Comparison of ENCODE assay signal across 22 mouse cellular contexts in genomic region chr3:152509268-152509667, GRCm38 (mm10).
"Had no signal": no experiment of that assay in that cellular context is flagged by ENCODE, and none has a peak within 500 bp of the region (broad histone marks: within the 10 kb centered on the region; RNA-seq: fewer than 3 reads in every experiment).

No protein-coding gene starts in this region.

- ATAC-seq: intestine, embryonic 16.5 days had no signal

- DNase-seq: kidney, adult 18-20 months; kidney, adult 9 months; kidney, postnatal 14 days; kidney, postnatal 4 days; liver; liver, embryonic 13.5 days; lung, adult 2 months; lung, postnatal 14 days; lung, postnatal 4 days; retina, postnatal 1 day; right cerebral cortex, postnatal 25 days; spleen, adult 18-20 months; thymus, postnatal 14 days; thymus, postnatal 4 days had no signal

- H3K9me3 ChIP-seq: limb, embryonic 10.5 days; limb, embryonic 13.5 days; midbrain, embryonic 12.5 days; midbrain, embryonic 15.5 days; neural tube, embryonic 12.5 days; neural tube, embryonic 15.5 days; stomach, embryonic 15.5 days had no signal

- H3K27ac ChIP-seq: limb, embryonic 10.5 days; limb, embryonic 13.5 days; liver, embryonic 13.5 days; midbrain, embryonic 12.5 days; midbrain, embryonic 15.5 days; neural tube, embryonic 12.5 days; neural tube, embryonic 15.5 days; stomach, embryonic 15.5 days had no signal

- H3K4me2 ChIP-seq: limb, embryonic 13.5 days; liver, embryonic 13.5 days; midbrain, embryonic 12.5 days; midbrain, embryonic 15.5 days; neural tube, embryonic 12.5 days; neural tube, embryonic 15.5 days; stomach, embryonic 15.5 days had no signal

- H3K4me1 ChIP-seq: limb, embryonic 13.5 days; liver, embryonic 13.5 days; midbrain, embryonic 12.5 days had no signal

- H3K4me3 ChIP-seq: limb, embryonic 10.5 days; limb, embryonic 13.5 days; liver, embryonic 13.5 days; midbrain, embryonic 12.5 days; midbrain, embryonic 15.5 days; neural tube, embryonic 12.5 days; neural tube, embryonic 15.5 days; stomach, embryonic 15.5 days had no signal

- H3K9ac ChIP-seq: limb, embryonic 13.5 days; liver, embryonic 13.5 days; midbrain, embryonic 12.5 days; midbrain, embryonic 15.5 days; neural tube, embryonic 12.5 days; neural tube, embryonic 15.5 days; stomach, embryonic 15.5 days had no signal

- H3K36me3 ChIP-seq: limb, embryonic 10.5 days; limb, embryonic 13.5 days; liver, embryonic 13.5 days; midbrain, embryonic 12.5 days; midbrain, embryonic 15.5 days; neural tube, embryonic 12.5 days; neural tube, embryonic 15.5 days; stomach, embryonic 15.5 days had no signal

- H3K27me3 ChIP-seq: limb, embryonic 13.5 days; liver, embryonic 13.5 days; midbrain, embryonic 12.5 days; midbrain, embryonic 15.5 days; neural tube, embryonic 12.5 days; neural tube, embryonic 15.5 days; stomach, embryonic 15.5 days had no signal
